Mouse (Mus musculus) limb, embryonic 15.5 days (tissue): Measurements from ENCODE around the gene Ttc25. TPM values are rescaled to one million over a fixed set of nuclear protein-coding genes. Genes with fewer than 3 reads are reported as not detected.

Experiments
- ATAC-seq: fragments of 200-750 bp; cut with Nextera tagmentation; 2 replicates; pipeline ENCODE4 v1.8.0; 2017; ENCODE audit warnings: low read depth, moderate TSS enrichment; ENCODE audit not compliant: insufficient number of reproducible peaks, low FRiP score, low TSS enrichment
- H3K27ac ChIP-seq: fragments of 300-500 bp; sonication (generic); 2 replicates; pipeline ENCODE4 v1.5.1; 2015; ENCODE audit warnings: moderate library complexity, mild to moderate bottlenecking, inconsistent platforms
- H3K27me3 ChIP-seq: fragments of 300-500 bp; sonication (generic); 2 replicates; pipeline ENCODE4 v1.6.1; 2015; ENCODE audit warnings: inconsistent platforms
- H3K36me3 ChIP-seq: fragments of 300-500 bp; sonication (generic); 2 replicates; pipeline ENCODE4 v1.6.1; 2015; ENCODE audit warnings: inconsistent platforms
- H3K4me1 ChIP-seq: fragments of 300-500 bp; sonication (generic); 2 replicates; pipeline ENCODE4 v1.6.1; 2015; ENCODE audit warnings: inconsistent platforms
- H3K4me2 ChIP-seq: fragments of 300-500 bp; sonication (generic); 2 replicates; pipeline ENCODE4 v1.6.1; 2015; ENCODE audit warnings: mild to moderate bottlenecking, inconsistent platforms
- H3K4me3 ChIP-seq: fragments of 300-500 bp; sonication (generic); 2 replicates; pipeline ENCODE4 v1.5.1; 2015; ENCODE audit warnings: mild to moderate bottlenecking, inconsistent platforms
- H3K9ac ChIP-seq: fragments of 300-500 bp; sonication (generic); 2 replicates; pipeline ENCODE4 v1.6.1; 2015; ENCODE audit warnings: inconsistent platforms
- H3K9me3 ChIP-seq: fragments of 300-500 bp; sonication (generic); 2 replicates; pipeline ENCODE4 v1.6.1; 2016; ENCODE audit warnings: inconsistent platforms
- WGBS: fragments of 180-500 bp; shearing (Covaris S2); methylation state at CpG from one replicate; pipeline ENCODE4 v1.1.7; 2015; 5-methylcytosine and 5-hydroxymethylcytosine counted together
- polyA plus RNA-seq: library from polyadenylated mRNA; unstranded; fragments of >200 nt; fragmentation: Nextera tagmentation; extraction: Ambion mirVana; gene quantifications from 2 replicates; pipeline ENCODE4 v1.2.1, GENCODE M21; 2015

Ttc25 gene
- polyA plus RNA-seq = 0.19 and 0.56 TPM in 2 replicates

DNA sequence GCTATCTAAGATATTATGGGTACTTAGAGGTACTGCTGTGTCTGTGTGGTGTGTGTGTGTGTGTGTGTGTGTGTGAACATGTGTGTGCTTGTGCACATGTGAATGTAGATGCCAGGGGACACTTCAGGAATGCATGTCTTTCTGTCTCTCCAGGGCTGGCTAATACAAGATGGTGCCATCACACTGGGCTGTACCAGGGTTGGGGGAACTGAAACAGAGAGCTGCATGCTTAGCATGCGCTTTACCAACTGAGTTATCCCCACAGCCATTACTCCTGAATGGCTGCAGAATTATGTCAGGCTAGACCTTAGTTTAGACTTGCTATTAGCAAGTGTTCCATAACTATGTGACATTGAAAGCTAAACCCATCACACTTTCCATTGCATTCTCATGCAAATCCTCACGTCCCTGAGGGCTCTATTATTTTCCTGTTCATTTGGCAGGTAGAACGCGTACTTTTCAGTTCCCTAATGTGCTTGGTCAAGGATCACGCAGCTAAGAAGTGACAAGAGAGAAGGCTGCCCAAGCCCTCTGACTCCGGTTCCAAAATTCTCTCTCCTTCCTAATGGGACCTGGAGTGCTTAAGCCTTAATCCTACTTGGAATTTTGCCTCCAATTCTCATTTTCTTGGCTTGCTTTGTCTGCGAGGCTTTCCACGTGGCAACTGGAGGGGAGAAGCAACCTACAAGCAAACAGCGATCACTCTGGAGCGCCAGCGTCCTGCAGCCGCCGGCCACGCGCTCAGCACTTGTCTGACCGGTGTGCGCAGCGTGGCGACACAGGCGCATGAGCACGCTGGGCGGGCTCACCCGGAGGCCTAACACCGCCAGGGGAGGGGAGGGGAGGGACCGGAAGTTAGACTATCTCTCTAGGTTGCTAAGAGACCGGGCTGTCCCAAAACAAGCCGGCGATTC is at the start of gene Ttc25:
TSS of gene Ttc25 (plus strand) at position 776 of the 914 bp plus-strand sequence.
- Histone ChIP-seq H3K36me3 (no peaks in the 10 kb centered on the region), H3K4me3 (peak within 1 kb of the TSS; percentile 45), H3K27ac (peak within 1 kb of the TSS; percentile 65), H3K27me3 (no peaks in the 10 kb centered on the region), H3K9me3 (no peaks in the 10 kb centered on the region), H3K9ac (peak within 1 kb of the TSS; percentile 48), H3K4me2 (peak within 1 kb of the TSS; percentile 86), H3K4me1 (peaks cover 13% of the 10 kb centered on the region; the same call in 1 of the 2 replicates)
- ATAC-seq = peak; percentile 91
- 4% methylated on average over 28 of the region's 28 CpGs for WGBS

DNA sequence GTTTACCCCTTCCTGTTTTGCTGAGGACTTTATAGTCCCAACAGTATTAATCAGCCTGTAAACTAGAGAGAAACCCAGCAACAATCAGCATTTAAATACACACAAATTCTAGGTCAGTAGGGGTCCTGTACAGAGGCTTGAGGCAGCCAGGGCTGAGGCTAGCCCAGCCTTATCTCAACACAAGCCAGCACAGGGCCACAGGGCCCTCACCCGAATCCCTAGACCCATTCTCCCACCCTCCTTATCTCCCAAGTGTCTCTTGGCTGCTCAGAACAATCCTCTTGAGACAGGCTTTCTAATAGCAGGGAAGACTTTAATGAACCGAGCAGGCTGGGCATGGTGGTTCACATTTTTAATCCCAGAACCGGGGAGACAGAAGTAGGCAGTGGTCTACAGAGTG is 45.2 kb upstream of the Ttc25 start:
- Histone ChIP-seq H3K4me3 (no peak overlapping the region), H3K9ac (no peak overlapping the region), H3K4me1 (no peaks in the 10 kb centered on the region), H3K4me2 (no peak overlapping the region), H3K36me3 (peaks cover 98% of the 10 kb centered on the region), H3K27me3 (no peaks in the 10 kb centered on the region), H3K27ac (no peak overlapping the region), H3K9me3 (no peaks in the 10 kb centered on the region)
- no peak for ATAC-seq
- WGBS = 82% methylated on average over 3 of the region's 3 CpGs

DNA sequence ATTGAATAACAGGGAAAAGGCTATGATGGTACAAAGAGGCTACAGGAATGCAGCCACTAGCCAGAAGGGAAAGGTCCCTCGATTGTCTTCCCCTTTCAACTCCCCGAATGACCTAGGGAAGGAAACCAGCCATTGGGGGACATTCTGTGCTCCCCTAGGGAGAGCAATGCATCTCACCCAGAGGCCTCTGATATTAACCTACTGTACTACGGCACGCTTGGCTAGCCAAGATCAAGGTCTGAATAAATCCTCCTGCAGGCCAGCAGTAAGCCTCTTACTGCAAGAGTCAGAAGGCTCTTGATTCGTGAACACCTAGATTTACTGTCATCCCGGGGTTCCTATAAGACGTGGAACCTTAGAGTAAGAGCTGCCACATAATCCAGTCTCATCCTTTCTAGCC is 44.8 kb upstream of the Ttc25 start:
- Histone ChIP-seq H3K4me2 (no peak overlapping the region), H3K4me3 (no peak overlapping the region), H3K27me3 (no peaks in the 10 kb centered on the region), H3K36me3 (peaks cover 99% of the 10 kb centered on the region), H3K27ac (no peak overlapping the region), H3K9me3 (no peaks in the 10 kb centered on the region), H3K9ac (no peak overlapping the region), H3K4me1 (no peaks in the 10 kb centered on the region)
- WGBS = 86% methylated on average over 7 of the region's 7 CpGs
- ATAC-seq = no peak

GRCm38 (mm10) chr11:100501321-100501720 is 44.1 kb upstream of the Ttc25 start:
- H3K27me3 ChIP-seq = no peaks in the 10 kb centered on the region
- H3K4me3 ChIP-seq = no peak overlapping the region
- H3K9me3 ChIP-seq = no peaks in the 10 kb centered on the region
- H3K36me3 ChIP-seq = peaks cover 99% of the 10 kb centered on the region
- H3K4me1 ChIP-seq = no peaks in the 10 kb centered on the region
- WGBS = 56% methylated on average over 6 of the region's 6 CpGs
- no peak overlapping the region for H3K27ac ChIP-seq
- H3K9ac ChIP-seq = no peak overlapping the region
- no peak overlapping the region for H3K4me2 ChIP-seq
- ATAC-seq = no peak

DNA sequence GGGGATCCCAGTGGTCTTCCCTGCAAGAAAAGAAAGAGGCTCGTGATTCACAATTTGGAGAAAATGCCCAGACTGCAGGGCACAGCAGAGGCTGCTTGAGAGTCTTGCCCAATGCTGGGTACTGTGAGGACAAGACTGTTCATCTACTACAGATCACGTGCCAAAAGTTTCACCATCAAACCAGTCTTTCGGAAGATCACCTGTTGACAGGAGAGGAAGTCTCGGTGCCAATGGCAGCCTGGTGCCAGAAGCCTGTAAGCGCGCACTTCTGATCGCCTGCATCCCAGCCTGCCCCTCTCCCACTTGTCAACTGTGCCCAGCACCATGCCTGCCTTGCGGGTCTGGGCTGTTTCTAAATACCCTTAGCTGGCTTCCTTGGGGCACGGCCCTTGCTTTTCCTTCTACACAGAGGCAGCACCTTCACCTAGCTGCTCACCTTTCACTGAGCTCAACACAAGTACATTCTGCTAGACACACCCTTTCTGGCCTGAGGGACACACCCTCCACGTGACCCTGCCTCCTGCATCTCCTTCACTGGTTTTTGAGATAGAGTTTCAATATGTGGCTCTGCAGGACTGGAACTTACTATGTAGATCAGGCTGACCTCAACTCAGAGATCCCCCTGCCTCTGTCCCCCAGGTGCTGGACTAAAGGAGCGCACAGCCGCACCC is 40.3 kb upstream of the Ttc25 start:
- H3K9ac ChIP-seq = no peak overlapping the region
- WGBS = 91% methylated on average over 12 of the region's 12 CpGs
- H3K9me3 ChIP-seq = no peaks in the 10 kb centered on the region
- H3K4me3 ChIP-seq = no peak overlapping the region
- no peak for ATAC-seq
- H3K27me3 ChIP-seq = no peaks in the 10 kb centered on the region
- H3K4me1 ChIP-seq = no peaks in the 10 kb centered on the region
- H3K36me3 ChIP-seq = peaks cover 94% of the 10 kb centered on the region
- no peak overlapping the region for H3K4me2 ChIP-seq
- no peak overlapping the region for H3K27ac ChIP-seq

DNA sequence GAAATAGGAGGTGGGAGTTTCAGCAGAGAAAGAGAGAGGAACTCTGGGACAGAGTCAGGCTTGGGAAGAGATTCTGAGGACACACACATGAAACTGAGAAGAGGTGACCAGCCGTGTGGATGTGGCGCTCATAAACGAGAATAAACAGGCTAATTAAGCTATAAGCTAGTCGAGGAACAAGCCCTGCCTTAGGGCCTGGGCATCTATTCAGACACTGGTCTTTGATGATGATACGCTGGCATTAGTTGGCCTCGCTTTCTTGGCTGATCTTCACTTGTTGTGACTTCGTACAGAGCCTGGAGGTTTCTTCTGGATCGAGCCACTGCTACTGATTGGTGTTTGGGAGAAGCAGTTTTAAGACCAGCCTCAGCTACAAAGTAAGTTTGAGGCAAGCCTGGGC is 39.4 kb upstream of the Ttc25 start:
- WGBS = 89% methylated on average over 8 of the region's 8 CpGs
- H3K36me3 ChIP-seq = peaks cover 87% of the 10 kb centered on the region
- no peak for ATAC-seq

DNA sequence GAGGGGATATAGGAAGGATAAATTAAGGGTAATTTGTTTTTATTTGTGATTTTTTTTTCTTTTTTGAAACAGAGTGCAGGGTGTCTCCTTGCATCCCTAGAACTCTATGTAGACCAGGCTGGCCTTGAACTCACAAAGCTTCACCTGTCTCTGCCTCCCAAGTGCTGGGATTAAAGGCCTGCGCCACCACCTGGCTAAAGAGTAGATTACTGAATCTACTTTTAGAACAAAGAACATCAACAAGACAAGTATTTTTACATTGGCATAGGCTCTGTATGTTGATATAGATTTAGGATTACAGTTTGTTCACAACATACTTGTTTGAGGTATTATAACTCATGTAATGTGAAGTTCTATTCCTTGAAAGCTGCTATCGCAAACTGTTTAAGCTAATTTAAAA is 34.9 kb upstream of the Ttc25 start:
- WGBS = 91% methylated on average over 2 of the region's 2 CpGs

More for the DNA sequence above, 39.4 kb upstream of the Ttc25 start:
- Histone ChIP-seq H3K9me3 (no peaks in the 10 kb centered on the region), H3K27me3 (no peaks in the 10 kb centered on the region), H3K4me3 (no peak overlapping the region), H3K4me2 (no peak overlapping the region), H3K4me1 (no peaks in the 10 kb centered on the region), H3K27ac (no peak overlapping the region), H3K9ac (no peak overlapping the region)

GRCm38 (mm10) chr11:100512384-100512783 is 33.0 kb upstream of the Ttc25 start:
- Histone ChIP-seq H3K4me1 (no peaks in the 10 kb centered on the region), H3K9ac (no peak overlapping the region), H3K27ac (no peak overlapping the region), H3K4me2 (no peak overlapping the region), H3K36me3 (peaks cover 87% of the 10 kb centered on the region), H3K27me3 (no peaks in the 10 kb centered on the region), H3K4me3 (no peak overlapping the region), H3K9me3 (no peaks in the 10 kb centered on the region)
- WGBS = 94% methylated on average over 1 of the region's 1 CpGs
- no peak for ATAC-seq

More for the DNA sequence above, 34.9 kb upstream of the Ttc25 start:
- H3K9me3 ChIP-seq = no peaks in the 10 kb centered on the region
- no peaks in the 10 kb centered on the region for H3K4me1 ChIP-seq
- no peak overlapping the region for H3K27ac ChIP-seq
- H3K27me3 ChIP-seq = no peaks in the 10 kb centered on the region
- ATAC-seq = no peak
- H3K4me3 ChIP-seq = no peak overlapping the region
- H3K4me2 ChIP-seq = no peak overlapping the region
- H3K36me3 ChIP-seq = peaks cover 86% of the 10 kb centered on the region
- no peak overlapping the region for H3K9ac ChIP-seq

DNA sequence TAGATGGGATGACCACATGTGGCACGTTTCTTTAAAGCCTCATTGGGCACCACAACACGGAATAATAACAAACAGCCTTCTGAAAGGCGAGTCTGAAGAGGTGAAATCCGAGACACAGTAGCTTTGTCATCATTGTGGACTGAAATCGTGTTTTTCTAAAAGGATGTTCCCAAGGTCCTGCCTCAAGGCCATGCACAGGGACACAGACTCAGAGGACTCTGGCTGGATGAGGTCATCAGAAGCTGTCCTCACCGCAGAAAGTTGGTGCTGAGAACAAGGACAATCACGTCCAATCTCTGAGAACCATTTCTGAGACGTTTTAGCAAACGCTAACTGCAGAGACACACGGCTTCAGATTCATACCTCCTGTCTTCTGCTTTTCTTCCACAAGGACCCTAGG is 31.7 kb upstream of the Ttc25 start:
- no peak for ATAC-seq
- 85% methylated on average over 10 of the region's 10 CpGs for whole genome bisulfite sequencing

GRCm38 (mm10) chr11:100515061-100515460 is 30.3 kb upstream of the Ttc25 start:
- WGBS = 89% methylated on average over 9 of the region's 9 CpGs
- Histone ChIP-seq H3K9me3 (no peaks in the 10 kb centered on the region), H3K4me2 (no peak overlapping the region), H3K27ac (no peak overlapping the region), H3K36me3 (peaks cover 88% of the 10 kb centered on the region), H3K4me1 (no peaks in the 10 kb centered on the region), H3K9ac (no peak overlapping the region), H3K4me3 (no peak overlapping the region), H3K27me3 (no peaks in the 10 kb centered on the region)
- no peak for ATAC-seq

More for the DNA sequence above, 31.7 kb upstream of the Ttc25 start:
- no peak overlapping the region for H3K4me3 ChIP-seq
- H3K27ac ChIP-seq = no peak overlapping the region
- H3K9ac ChIP-seq = no peak overlapping the region
- peaks cover 87% of the 10 kb centered on the region for H3K36me3 ChIP-seq
- no peaks in the 10 kb centered on the region for H3K4me1 ChIP-seq
- no peaks in the 10 kb centered on the region for H3K9me3 ChIP-seq
- H3K4me2 ChIP-seq = no peak overlapping the region
- no peaks in the 10 kb centered on the region for H3K27me3 ChIP-seq

DNA sequence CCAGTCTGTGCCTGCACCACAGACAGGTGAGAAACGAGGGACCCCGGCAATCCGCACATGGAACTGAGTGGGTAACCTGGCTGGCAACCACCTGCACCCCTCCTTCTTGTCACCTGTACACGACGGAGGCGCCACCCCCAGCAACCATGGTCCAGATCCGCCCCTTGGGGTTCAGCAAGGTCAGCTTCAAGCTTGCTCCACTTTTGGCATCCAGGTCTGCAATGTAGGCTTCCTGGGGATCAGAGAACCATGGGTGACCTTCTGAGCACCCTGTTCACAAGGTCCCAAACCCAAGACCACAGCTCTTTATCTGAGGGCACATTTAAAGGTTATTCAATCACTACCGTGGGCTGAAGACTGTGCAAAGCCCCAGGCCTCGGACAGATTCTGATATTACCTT is 29.6 kb upstream of the Ttc25 start:
- Histone ChIP-seq H3K4me2 (no peak overlapping the region), H3K27me3 (no peaks in the 10 kb centered on the region), H3K9me3 (no peaks in the 10 kb centered on the region), H3K9ac (no peak overlapping the region), H3K4me1 (no peaks in the 10 kb centered on the region), H3K36me3 (peaks cover 93% of the 10 kb centered on the region), H3K4me3 (no peak overlapping the region), H3K27ac (no peak overlapping the region)
- ATAC-seq = no peak
- WGBS = 92% methylated on average over 9 of the region's 9 CpGs

DNA sequence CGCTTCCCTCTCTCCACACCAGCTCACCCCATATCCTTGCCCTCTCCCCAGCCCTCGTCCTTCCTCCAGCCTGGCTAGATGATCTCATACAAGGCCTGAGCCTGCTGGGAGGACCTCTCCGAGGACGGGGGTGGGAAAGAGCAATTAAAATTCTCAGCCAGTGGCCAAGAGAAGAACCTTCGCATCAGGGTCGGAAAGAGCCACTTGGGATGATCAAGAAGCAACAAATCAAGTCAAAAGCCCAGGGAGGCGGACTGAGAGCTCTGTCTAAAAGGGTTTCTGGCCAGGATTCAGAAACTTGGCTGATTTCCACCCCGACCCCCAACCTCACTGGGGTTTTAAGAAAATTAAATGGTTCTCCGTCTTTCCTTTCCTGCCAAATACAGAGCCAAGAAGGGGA is 29.1 kb upstream of the Ttc25 start:
- no peak for ATAC-seq
- H3K4me3 ChIP-seq = no peak overlapping the region
- WGBS = 67% methylated on average over 9 of the region's 9 CpGs
- peaks cover 94% of the 10 kb centered on the region for H3K36me3 ChIP-seq
- no peak overlapping the region for H3K9ac ChIP-seq
- H3K4me2 ChIP-seq = no peak overlapping the region
- no peaks in the 10 kb centered on the region for H3K27me3 ChIP-seq
- no peaks in the 10 kb centered on the region for H3K9me3 ChIP-seq
- no peaks in the 10 kb centered on the region for H3K4me1 ChIP-seq
- no peak overlapping the region for H3K27ac ChIP-seq
